Mouse (Mus musculus): Measurements from ENCODE around the gene Skiv2l. TPM values are rescaled to one million over a fixed set of nuclear protein-coding genes. Genes with fewer than 3 reads are reported as not detected.
"Not testable (repeated sequence)": the region's sequence is repeated elsewhere in the genome, so short reads cannot be mapped to it uniquely, and the experiment has no call there.

The Skiv2l gene
- total and polyA plus RNA-seq, 3 experiments, result 34.9 to 47.0 TPM; not detected in 1

DNA sequence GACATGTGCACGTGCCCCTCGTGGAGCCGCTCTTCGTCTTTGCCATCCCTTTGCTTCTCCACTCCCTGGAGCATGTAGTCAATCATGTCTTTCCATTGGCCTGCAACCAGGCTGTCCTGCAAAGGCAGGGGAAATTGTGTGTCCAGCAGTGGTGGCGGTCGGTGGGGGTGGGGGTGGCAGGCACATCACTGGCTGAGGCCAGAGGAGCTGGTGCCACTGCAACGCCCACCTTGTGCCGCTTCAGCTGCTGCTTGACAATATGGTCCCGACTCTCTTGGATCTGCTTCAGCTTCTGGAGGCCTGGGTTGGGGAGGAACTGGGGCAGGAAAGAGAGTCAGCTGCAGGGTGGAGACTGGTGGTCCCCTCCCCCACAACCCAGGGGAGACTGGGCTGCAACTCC lies 47.3 kb downstream of the Skiv2l start:
- H3K9ac ChIP-seq (ENCODE audit: control insufficient read depth, low read depth, low read length, poor library complexity, severe bottlenecking); H3K9me3 ChIP-seq (replicated peaks; ENCODE audit: insufficient read depth, low read length); H3K79me2 ChIP-seq (ENCODE audit: control insufficient read depth, insufficient read depth, low read length, poor library complexity); H3K4me1 ChIP-seq (ENCODE audit: control insufficient read depth in 1 of 2, insufficient read depth in 2 of 2, low read length in 2 of 2); H3K36me3 ChIP-seq (ENCODE audit: control insufficient read depth in 1 of 2, insufficient read depth in 2 of 2, low read length in 2 of 2); H3K27ac ChIP-seq (ENCODE audit: control insufficient read depth, low read depth, low read length); H3K4me3 ChIP-seq (ENCODE audit: control insufficient read depth in 1 of 2, insufficient read depth in 1 of 2, low read depth in 2 of 2, low read length in 2 of 2); DNase-seq (ENCODE audit: low read depth, low spot score); H3K27me3 ChIP-seq (ENCODE audit: control insufficient read depth in 1 of 2, insufficient read depth in 2 of 2, low read length in 2 of 2): not testable (repeated sequence)

DNA sequence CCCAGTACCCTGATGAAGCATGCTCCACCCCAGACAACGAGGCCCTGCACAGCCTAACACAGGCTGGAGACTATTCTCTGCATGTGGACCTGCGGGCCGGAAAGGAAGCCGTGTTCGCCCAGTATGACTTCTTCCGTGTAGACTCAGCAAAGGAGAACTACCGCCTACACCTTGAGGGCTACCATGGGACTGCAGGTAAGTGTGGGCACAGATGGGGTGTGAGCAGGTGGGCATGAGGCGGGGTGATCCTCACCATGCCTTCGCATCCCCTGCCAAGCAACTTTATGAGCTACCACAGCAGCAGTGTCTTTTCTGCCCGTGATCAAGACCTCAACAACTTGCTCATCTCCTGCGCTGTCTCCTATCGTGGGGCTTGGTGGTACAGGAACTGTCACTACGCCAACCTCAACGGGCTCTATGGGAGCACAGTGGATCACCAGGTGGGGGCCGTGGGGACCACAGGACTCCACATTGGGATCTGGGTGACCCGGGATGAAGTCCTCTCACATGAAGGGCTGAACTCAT lies 49.2 kb downstream of the Skiv2l start:
- not testable (repeated sequence) for H3K4me3 ChIP-seq (ENCODE audit: control insufficient read depth in 1 of 2, insufficient read depth in 1 of 2, low read depth in 2 of 2, low read length in 2 of 2); DNase-seq (ENCODE audit: low read depth, low spot score); H3K9ac ChIP-seq (ENCODE audit: control insufficient read depth, low read depth, low read length, poor library complexity, severe bottlenecking); H3K79me2 ChIP-seq (ENCODE audit: control insufficient read depth, insufficient read depth, low read length, poor library complexity); H3K36me3 ChIP-seq (ENCODE audit: control insufficient read depth in 1 of 2, insufficient read depth in 2 of 2, low read length in 2 of 2); H3K9me3 ChIP-seq (replicated peaks; ENCODE audit: insufficient read depth, low read length); H3K27ac ChIP-seq (ENCODE audit: control insufficient read depth, low read depth, low read length); H3K27me3 ChIP-seq (ENCODE audit: control insufficient read depth in 1 of 2, insufficient read depth in 2 of 2, low read length in 2 of 2); H3K4me1 ChIP-seq (ENCODE audit: control insufficient read depth in 1 of 2, insufficient read depth in 2 of 2, low read length in 2 of 2)

DNA sequence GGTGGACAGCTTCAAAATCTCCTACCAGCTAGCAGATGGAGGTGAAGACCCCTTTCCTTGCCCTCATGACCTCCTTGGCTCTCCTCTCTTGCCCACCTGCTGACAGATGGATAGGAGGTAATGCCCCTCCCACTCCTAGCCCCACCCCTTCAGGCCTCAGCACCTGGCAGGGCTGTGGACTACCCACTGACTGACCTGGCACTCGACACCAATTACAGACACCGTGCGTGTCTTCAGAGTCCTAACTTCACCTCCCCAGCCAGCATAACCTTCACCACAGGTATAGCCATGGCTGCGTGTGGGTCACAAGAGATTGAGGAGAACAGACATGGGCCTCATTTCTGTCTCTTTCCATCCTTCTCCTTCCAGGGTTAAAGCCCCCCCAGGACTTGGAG lies 50.5 kb downstream of the Skiv2l start:
- H3K4me1 ChIP-seq (ENCODE audit: control insufficient read depth in 1 of 2, insufficient read depth in 2 of 2, low read length in 2 of 2), result no peaks in the 10 kb centered on the region
- no peaks in the 10 kb centered on the region for H3K27me3 ChIP-seq (ENCODE audit: control insufficient read depth in 1 of 2, insufficient read depth in 2 of 2, low read length in 2 of 2)
- DNase-seq (ENCODE audit: low read depth, low spot score), result no peak
- H3K4me3 ChIP-seq (ENCODE audit: control insufficient read depth in 1 of 2, insufficient read depth in 1 of 2, low read depth in 2 of 2, low read length in 2 of 2), result no peak overlapping the region
- H3K9ac ChIP-seq (ENCODE audit: control insufficient read depth, low read depth, low read length, poor library complexity, severe bottlenecking), result no peak overlapping the region
- H3K27ac ChIP-seq (ENCODE audit: control insufficient read depth, low read depth, low read length), result no peak overlapping the region
- H3K36me3 ChIP-seq (ENCODE audit: control insufficient read depth in 1 of 2, insufficient read depth in 2 of 2, low read length in 2 of 2), result no peaks in the 10 kb centered on the region
- TF ChIP-seq ELF1 (IDR thresholded peaks at IDR 0.05; ENCODE audit: low read depth, low read length), result no peak
- no peak for TF ChIP-seq POLR2AphosphoS5 (IDR thresholded peaks at IDR 0.05; ENCODE audit: borderline replicate concordance, low read depth, low read length)
- TF ChIP-seq ZC3H11A (IDR thresholded peaks at IDR 0.05; ENCODE audit: low read depth, low read length), result no peak
- TF ChIP-seq MAX (IDR thresholded peaks at IDR 0.05; ENCODE audit: low read length), result no peak
- TF ChIP-seq SIN3A (IDR thresholded peaks at IDR 0.05; ENCODE audit: low read length), result no peak
- no peak for TF ChIP-seq GABPA (IDR thresholded peaks at IDR 0.05; ENCODE audit: low read depth, low read length)
- TF ChIP-seq POLR2AphosphoS2 (IDR thresholded peaks at IDR 0.05; ENCODE audit: low read length), result no peak
- no peak for TF ChIP-seq CHD2 (IDR thresholded peaks at IDR 0.05; ENCODE audit: low read length)
- no peak for TF ChIP-seq UBTF (IDR thresholded peaks at IDR 0.05; ENCODE audit: borderline replicate concordance, insufficient read depth, low read depth, low read length)
- no peak for TF ChIP-seq JUND (IDR thresholded peaks at IDR 0.05; ENCODE audit: low read depth, low read length)
- no peak for TF ChIP-seq BHLHE40 (IDR thresholded peaks at IDR 0.05; ENCODE audit: borderline replicate concordance, low read depth, low read length)
- no peak for TF ChIP-seq MEF2A (IDR thresholded peaks at IDR 0.05; ENCODE audit: extremely low read depth, insufficient replicate concordance, low read depth, low read length, poor library complexity, severe bottlenecking)
- H3K9me3 ChIP-seq (replicated peaks; ENCODE audit: insufficient read depth, low read length), result no peaks in the 10 kb centered on the region
- H3K79me2 ChIP-seq (ENCODE audit: control insufficient read depth, insufficient read depth, low read length, poor library complexity), result no peaks in the 10 kb centered on the region
